Mouse (Mus musculus) G1E (cell line): ENCODE data around the gene Sfxn1.

Experiments
- CTCF ChIP-seq: IDR thresholded peaks from 2 replicates; pipeline ENCODE4 v1.5.1; 2012; ENCODE audit warnings: low read depth, low read length, inconsistent platforms, mixed read lengths
- GATA1 ChIP-seq: IDR thresholded peaks from 2 replicates; pipeline ENCODE4 v1.6.1; 2012; ENCODE audit warnings: borderline replicate concordance, low read length, inconsistent platforms, mixed read lengths
- TAL1 ChIP-seq: conservative IDR thresholded peaks from 2 replicates; pipeline ENCODE4 v1.6.1; 2012; ENCODE audit warnings: low read depth, low read length, inconsistent platforms, mixed read lengths

GRCm38 (mm10) chr13:54054962-54055361 is 16.7 kb upstream of the Sfxn1 start:
- TF ChIP-seq CTCF (no peak), GATA1 (no peak), TAL1 (no peak)
